Mouse (Mus musculus): ENCODE measurements around the gene Galns.

GRCm38 (mm10) chr8:122600666-122601065 is 10.6 kb downstream of the Galns start:
- no peak for TF ChIP-seq CTCF (IDR thresholded peaks at IDR 0.05; ENCODE audit: insufficient read depth, low read depth, low read length)
- TF ChIP-seq POLR2A (IDR thresholded peaks at IDR 0.05; ENCODE audit: insufficient read depth, low read depth, low read length), result no peak

Measured in olfactory bulb, adult 2 months (tissue).